Mouse (Mus musculus): ENCODE results near the gene 1700025C18Rik.
A peak's percentile ranks its signal among the peaks of the same experiment; 100 is the strongest.

Gene 1700025C18Rik

DNA sequence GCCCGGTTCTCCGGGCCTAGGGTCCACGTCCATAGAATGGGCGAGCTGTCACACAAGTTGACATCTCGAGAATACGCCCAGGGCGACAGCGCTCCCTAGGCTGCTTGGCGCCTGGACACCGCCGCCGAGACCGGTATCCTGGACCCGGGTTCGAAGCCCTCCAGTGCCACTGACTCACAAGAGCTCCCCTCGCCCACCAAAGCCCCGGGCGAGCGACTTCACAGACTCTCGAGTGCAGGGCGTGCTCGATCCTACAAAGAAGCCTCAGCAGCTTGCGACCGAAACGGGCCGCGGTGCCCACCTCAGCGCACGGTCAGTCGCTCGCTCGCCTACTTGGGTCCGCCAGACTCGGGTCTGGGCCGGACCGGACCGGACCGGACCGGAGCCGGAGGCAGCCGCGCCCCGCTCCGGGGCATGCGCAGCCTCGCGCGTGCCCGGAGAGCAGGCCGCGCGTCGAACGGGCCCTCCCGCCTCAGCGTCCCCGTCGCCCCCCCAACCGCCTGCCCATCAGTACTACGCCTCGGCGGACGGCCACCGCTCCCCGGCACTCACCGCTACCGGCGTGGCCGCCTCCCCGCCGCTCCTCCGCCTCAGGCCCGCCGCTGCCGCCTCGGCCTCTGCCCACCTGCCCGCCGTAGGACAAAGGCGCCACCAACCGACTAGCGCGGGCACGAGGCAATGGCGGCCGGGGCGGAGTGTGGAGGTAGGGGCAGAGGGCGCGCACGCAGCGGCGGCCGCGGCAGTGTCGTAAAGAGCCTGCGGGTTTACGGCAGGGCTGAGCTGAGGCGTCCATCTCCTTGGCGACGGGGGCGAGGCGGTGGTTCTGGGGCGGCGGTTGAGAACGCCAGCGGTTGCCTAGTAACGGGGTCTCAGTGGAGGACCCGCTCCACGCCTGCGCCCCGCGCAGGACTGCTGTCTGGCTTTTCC, 56.2 kb downstream of the 1700025C18Rik start, which contains the start of gene Ncoa5:
Gene Ncoa5, minus strand, starts transcription at position 737 of the 927 bp plus-strand sequence.
- 0 out of 2 replicates have a peak, but pooled peaks have one; percentile 17 for TF ChIP-seq GATA4 (IDR thresholded peaks at IDR 0.05; ENCODE audit: insufficient replicate concordance, low read length)

- TF ChIP-seq GATA4 (IDR thresholded peaks at IDR 0.05; ENCODE audit: insufficient replicate concordance, low read length), result no peak
Observed at GRCm38 (mm10) chr2:165033306-165033705, 57.2 kb downstream of the 1700025C18Rik start.

- TF ChIP-seq GATA4 (IDR thresholded peaks at IDR 0.05; ENCODE audit: insufficient replicate concordance, low read length), result no peak
Observed at GRCm38 (mm10) chr2:165032533-165032932, 58.0 kb downstream of the 1700025C18Rik start.

Data from liver, adult (tissue).